Mouse (Mus musculus) bone marrow macrophage, adult 2 months (primary cell): ENCODE data around the gene Cry2.

Experiments used
- CTCF ChIP-seq: IDR thresholded peaks from 2 replicates; pipeline ENCODE4 v1.5.1; 2012; ENCODE audit warnings: low read depth, mild to moderate bottlenecking, low read length, moderate library complexity
- POLR2A ChIP-seq: IDR thresholded peaks from 2 replicates; pipeline ENCODE4 v1.6.1; 2012; ENCODE audit warnings: mild to moderate bottlenecking, low read depth, low read length, borderline replicate concordance

- no peak for TF ChIP-seq CTCF
- TF ChIP-seq POLR2A, result no peak
Measured at GRCm38 (mm10) chr2:92422388-92423135, 11.3 kb downstream of the Cry2 start.
